Mouse (Mus musculus) CH12.LX (cell line): ENCODE measurements around the gene Kntc1. TPM values are rescaled to one million over a fixed set of nuclear protein-coding genes. Genes with fewer than 3 reads are reported as not detected.

Source experiments
- DNase-seq: peaks from one replicate; pipeline ENCODE4 v3.0.0-alpha.2; 2013; ENCODE audit errors: extremely low read depth
- H3K27ac ChIP-seq: 2 replicates; pipeline ENCODE4 v1.5.1; 2012; ENCODE audit warnings: low read depth, mild to moderate bottlenecking, control low read depth, moderate library complexity; ENCODE audit not compliant: insufficient read depth
- H3K27me3 ChIP-seq: replicated peaks from 2 replicates; pipeline ENCODE3; 2012; ENCODE audit warnings: inconsistent platforms
- H3K36me3 ChIP-seq, 2 experiments: replicated peaks in 1 of 2; 2 replicates each; pipeline versions ENCODE3 to v1.6.1; 2012; ENCODE audit warnings: inconsistent platforms in 1 of 2, low read length in 1 of 2, mild to moderate bottlenecking in 1 of 2, mixed read lengths in 1 of 2, moderate library complexity in 1 of 2; ENCODE audit not compliant: control insufficient read depth in 1 of 2, insufficient read depth in 1 of 2
- H3K4me1 ChIP-seq, 2 experiments: 2 replicates each; pipeline ENCODE4 v1.6.1; 2012; ENCODE audit warnings: inconsistent platforms in 1 of 2, moderate library complexity in 1 of 2; ENCODE audit not compliant: insufficient read depth in 2 of 2, control insufficient read depth in 1 of 2
- H3K4me2 ChIP-seq: 2 replicates; pipeline ENCODE4 v1.6.1; 2012; ENCODE audit warnings: low read depth, mild to moderate bottlenecking, control low read depth; ENCODE audit not compliant: poor library complexity, insufficient read depth, severe bottlenecking
- H3K4me3 ChIP-seq, 3 experiments: fragments of 150-350 bp in 1 of 3; sonication (generic) in 1 of 3; replicated peaks in 1 of 3; 2 replicates each; pipeline versions ENCODE3 to v1.5.1; 2011 to 2012; ENCODE audit warnings: low read depth in 2 of 3, low read length in 2 of 3, mild to moderate bottlenecking in 2 of 3, moderate library complexity in 2 of 3, control low read depth in 1 of 3, improper control_type of control experiment in 1 of 3, inconsistent platforms in 1 of 3, mixed read lengths in 1 of 3; ENCODE audit not compliant: poor library complexity in 1 of 3
- H3K79me2 ChIP-seq: replicated peaks from 2 replicates; pipeline ENCODE4 v1.6.1; 2012; ENCODE audit warnings: mild to moderate bottlenecking, moderate library complexity; ENCODE audit not compliant: control insufficient read depth, poor library complexity, insufficient read depth, severe bottlenecking; ENCODE audit errors: extremely low read depth
- H3K9ac ChIP-seq: 2 replicates; pipeline ENCODE4 v1.6.1; 2012; ENCODE audit warnings: low read depth, mild to moderate bottlenecking, control low read depth, moderate library complexity; ENCODE audit not compliant: insufficient read depth
- H3K9me3 ChIP-seq: replicated peaks from 2 replicates; pipeline ENCODE3; 2012; ENCODE audit warnings: low read length, inconsistent platforms, mixed read lengths
- CHD2 ChIP-seq: IDR thresholded peaks from 2 replicates; pipeline ENCODE4 v1.6.1; 2011; ENCODE audit warnings: low read length, improper control_type of control experiment
- ELF1 ChIP-seq: IDR thresholded peaks from 2 replicates; pipeline ENCODE4 v1.6.1; 2014; ENCODE audit warnings: low read depth, mild to moderate bottlenecking, inconsistent platforms, low read length, improper control_type of control experiment
- EP300 ChIP-seq: IDR thresholded peaks from 2 replicates; pipeline ENCODE4 v1.6.1; 2011; ENCODE audit warnings: low read length, improper control_type of control experiment
- ETS1 ChIP-seq: conservative IDR thresholded peaks from 2 replicates; pipeline ENCODE4 v1.6.1; 2012; ENCODE audit warnings: low read depth, mild to moderate bottlenecking, inconsistent platforms, low read length, improper control_type of control experiment, moderate library complexity
- GABPA ChIP-seq: IDR thresholded peaks from 2 replicates; pipeline ENCODE4 v1.6.1; 2012; ENCODE audit warnings: low read depth, low read length, improper control_type of control experiment, inconsistent platforms; ENCODE audit not compliant: insufficient replicate concordance
- HCFC1 ChIP-seq: IDR thresholded peaks from 2 replicates; pipeline ENCODE4 v1.6.1; 2012; ENCODE audit warnings: low read depth, mild to moderate bottlenecking, inconsistent platforms, low read length, improper control_type of control experiment
- IRF4 ChIP-seq: IDR thresholded peaks from 2 replicates; pipeline ENCODE4 v1.6.1; 2014; ENCODE audit warnings: low read depth, mild to moderate bottlenecking, inconsistent platforms, low read length, improper control_type of control experiment
- JUN ChIP-seq: IDR thresholded peaks from 2 replicates; pipeline ENCODE4 v1.6.1; 2011; ENCODE audit warnings: low read depth, mild to moderate bottlenecking, low read length, improper control_type of control experiment, moderate library complexity; ENCODE audit not compliant: insufficient read depth
- JUND ChIP-seq: conservative IDR thresholded peaks from 2 replicates; pipeline ENCODE4 v1.6.1; 2011; ENCODE audit warnings: low read depth, low read length, improper control_type of control experiment
- KAT2A ChIP-seq: IDR thresholded peaks from 2 replicates; pipeline ENCODE4 v1.6.1; 2012; ENCODE audit warnings: low read length, improper control_type of control experiment, inconsistent platforms; ENCODE audit not compliant: insufficient replicate concordance
- MAZ ChIP-seq: IDR thresholded peaks from 2 replicates; pipeline ENCODE4 v1.6.1; 2012; ENCODE audit warnings: low read depth, mild to moderate bottlenecking, inconsistent platforms, low read length, improper control_type of control experiment, moderate library complexity
- MEF2A ChIP-seq: IDR thresholded peaks from 2 replicates; pipeline ENCODE4 v1.6.1; 2014; ENCODE audit warnings: low read depth, mild to moderate bottlenecking, inconsistent platforms, low read length, improper control_type of control experiment, borderline replicate concordance
- MXI1 ChIP-seq: IDR thresholded peaks from 2 replicates; pipeline ENCODE4 v1.6.1; 2011; ENCODE audit warnings: mild to moderate bottlenecking, low read depth, low read length, improper control_type of control experiment
- MYC ChIP-seq: IDR thresholded peaks from 2 replicates; pipeline ENCODE4 v1.6.1; 2011; ENCODE audit warnings: low read depth, mild to moderate bottlenecking, improper control_type of control experiment, low read length
- NELFE ChIP-seq: IDR thresholded peaks from 2 replicates; pipeline ENCODE4 v1.6.1; 2011; ENCODE audit warnings: low read depth, low read length, improper control_type of control experiment
- NRF1 ChIP-seq: IDR thresholded peaks from 2 replicates; pipeline ENCODE4 v1.6.1; 2014; ENCODE audit warnings: low read depth, mild to moderate bottlenecking, inconsistent platforms, low read length, improper control_type of control experiment, moderate library complexity
- PAX5 ChIP-seq: IDR thresholded peaks from 2 replicates; pipeline ENCODE4 v1.6.1; 2012; ENCODE audit warnings: low read length, inconsistent platforms, mixed read lengths
- POLR2A ChIP-seq: IDR thresholded peaks from 2 replicates; pipeline ENCODE4 v1.6.1; 2011; ENCODE audit warnings: low read depth, mild to moderate bottlenecking, improper control_type of control experiment, low read length
- POLR2AphosphoS2 ChIP-seq: IDR thresholded peaks from 2 replicates; pipeline ENCODE4 v1.6.1; 2011; ENCODE audit warnings: low read depth, low read length, improper control_type of control experiment
- RAD21 ChIP-seq: IDR thresholded peaks from 2 replicates; pipeline ENCODE4 v1.6.1; 2011; ENCODE audit warnings: low read depth, mild to moderate bottlenecking, low read length, improper control_type of control experiment, moderate library complexity
- RCOR1 ChIP-seq: conservative IDR thresholded peaks from 2 replicates; pipeline ENCODE4 v1.6.1; 2012; ENCODE audit warnings: low read depth, mild to moderate bottlenecking, inconsistent platforms, low read length, improper control_type of control experiment
- SIN3A ChIP-seq: IDR thresholded peaks from 2 replicates; pipeline ENCODE4 v1.6.1; 2012; ENCODE audit warnings: low read length, improper control_type of control experiment, inconsistent platforms
- TBP ChIP-seq: conservative IDR thresholded peaks from 2 replicates; pipeline ENCODE4 v1.6.1; 2011; ENCODE audit warnings: low read depth, low read length, improper control_type of control experiment
- TCF12 ChIP-seq: IDR thresholded peaks from 2 replicates; pipeline ENCODE4 v1.6.1; 2014; ENCODE audit warnings: low read depth, mild to moderate bottlenecking, inconsistent platforms, low read length, improper control_type of control experiment
- UBTF ChIP-seq: IDR thresholded peaks from 2 replicates; pipeline ENCODE4 v1.6.1; 2012; ENCODE audit warnings: low read depth, mild to moderate bottlenecking, inconsistent platforms, low read length, improper control_type of control experiment, moderate library complexity
- USF2 ChIP-seq: conservative IDR thresholded peaks from 2 replicates; pipeline ENCODE4 v1.6.1; 2011; ENCODE audit warnings: low read depth, low read length, improper control_type of control experiment
- ZC3H11A ChIP-seq: IDR thresholded peaks from 2 replicates; pipeline ENCODE4 v1.6.1; 2012; ENCODE audit warnings: low read depth, mild to moderate bottlenecking, inconsistent platforms, low read length, improper control_type of control experiment
- ZMIZ1 ChIP-seq: IDR thresholded peaks from 2 replicates; pipeline ENCODE4 v1.6.1; 2012; ENCODE audit warnings: low read depth, mild to moderate bottlenecking, inconsistent platforms, low read length, improper control_type of control experiment
- ZNF384 ChIP-seq: IDR thresholded peaks from 2 replicates; pipeline ENCODE4 v1.6.1; 2012; ENCODE audit warnings: low read depth, low read length, improper control_type of control experiment, inconsistent platforms
- dilution Hi-C: fragments of 300-500 bp; cut with MboI; formaldehyde crosslinking; loops from 2 replicates; pipeline ENCODE4 v1.14.3; 2020; ENCODE audit warnings: low sequenced_read_pairs; ENCODE audit not compliant: extremely low pct_unique_long_range_greater_than_20kb, extremely low pct_ligation_motif_present
- in situ Hi-C: fragments of 300-500 bp; cut with MboI; formaldehyde crosslinking; loops from 3 replicates; pipeline ENCODE4 v1.14.3; 2019; ENCODE audit warnings: low sequenced_read_pairs, low pct_ligation_motif_present, low pct_unique_long_range_greater_than_20kb, mixed read lengths
- polyA plus RNA-seq: library from polyadenylated mRNA; unstranded; fragments of >175 nt; gene quantifications from 2 replicates; pipeline ENCODE4 v1.2.1, GENCODE M21; 2012; ENCODE audit warnings: low read depth; ENCODE audit not compliant: insufficient read length
- total RNA-seq, 2 experiments: library from RNA; depleted of rRNA; stranded (reverse); fragments of 300-350 nt in 1 of 2; fragments of >200 nt in 1 of 2; gene quantifications; 2 replicates each; pipeline ENCODE4 v1.2.3; 2012 to 2014

Gene Kntc1
- total and polyA plus RNA-seq, 3 experiments, result 30.4 to 37.4 (median 30.5) TPM

- peaks cover 15 to 27% of the 10 kb centered on the region in 2 experiments for H3K36me3 ChIP-seq
- H3K9ac ChIP-seq, result peak within 1 kb of the TSS; percentile 91
- peaks cover 43% of the 10 kb centered on the region for H3K79me2 ChIP-seq
- peak; percentile 98 for DNase-seq
- TF ChIP-seq POLR2A, result peak; percentile 92
- TF ChIP-seq TCF12, result peak; percentile 89
- TF ChIP-seq RAD21, result no peak
- TF ChIP-seq HCFC1, result peak; percentile 100
- no peak for TF ChIP-seq EP300
- peak; percentile 70 for TF ChIP-seq ELF1
- peak; percentile 50 for TF ChIP-seq NRF1
- TF ChIP-seq NELFE, result peak; percentile 94
- peak; percentile 91 for TF ChIP-seq CHD2
- peak; percentile 91 for TF ChIP-seq UBTF
- 0 out of 2 replicates have a peak, but pooled peaks have one; percentile 70 for TF ChIP-seq MAZ
- peak; percentile 20; the same call in 1 of the 2 replicates for TF ChIP-seq MEF2A
- peak; percentile 93; the same call in 1 of the 2 replicates for TF ChIP-seq GABPA
- peak; percentile 90 for TF ChIP-seq SIN3A
- TF ChIP-seq ZNF384, result peak; percentile 97
- TF ChIP-seq POLR2AphosphoS2, result no peak
- no peak for TF ChIP-seq ETS1
- peak; percentile 67; the same call in 1 of the 2 replicates for TF ChIP-seq IRF4
- TF ChIP-seq ZC3H11A, result no peak
- peak; percentile 76 for TF ChIP-seq MYC
- TF ChIP-seq PAX5, result no peak
- no peak for TF ChIP-seq RCOR1
- no peak for TF ChIP-seq JUN
- TF ChIP-seq JUND, result no peak
- peak; percentile 89 for TF ChIP-seq ZMIZ1
- TF ChIP-seq USF2, result no peak
- peak; percentile 34; the same call in 1 of the 2 replicates for TF ChIP-seq MXI1
- TF ChIP-seq TBP, result peak; percentile 89
- peak; percentile 98; the same call in 1 of the 2 replicates for TF ChIP-seq KAT2A
- TF ChIP-seq, all 38 proteins: peak for 19
- Histone ChIP-seq H3K4me3 (peak within 1 kb of the TSS; percentile 85 to 99 (median 93)), H3K27me3 (no peaks in the 10 kb centered on the region), H3K9me3 (no peaks in the 10 kb centered on the region), H3K4me2 (peak within 1 kb of the TSS; percentile 85), H3K27ac (peak within 1 kb of the TSS; percentile 68), H3K4me1 (peaks cover 4 to 26% of the 10 kb centered on the region in 2 experiments; a peak in 3 of 4 replicates)
- dilution Hi-C loops (no loop called here), in situ Hi-C loops (no loop called here)
These were observed 28.9 kb upstream of the Kntc1 start, which contains the start of gene Zcchc8 for GRCm38 (mm10) chr5:123720328-123721311. TSS of gene Zcchc8 (minus strand) at chr5:123721100.
